Mouse (Mus musculus) MN1 (cell line): ENCODE results near the gene Nsmce3.

Experiments used
- DNase-seq: peaks from one replicate; pipeline ENCODE4 v3.0.0-alpha.2; 2016; ENCODE audit warnings: low spot score

Nsmce3 gene

DNA sequence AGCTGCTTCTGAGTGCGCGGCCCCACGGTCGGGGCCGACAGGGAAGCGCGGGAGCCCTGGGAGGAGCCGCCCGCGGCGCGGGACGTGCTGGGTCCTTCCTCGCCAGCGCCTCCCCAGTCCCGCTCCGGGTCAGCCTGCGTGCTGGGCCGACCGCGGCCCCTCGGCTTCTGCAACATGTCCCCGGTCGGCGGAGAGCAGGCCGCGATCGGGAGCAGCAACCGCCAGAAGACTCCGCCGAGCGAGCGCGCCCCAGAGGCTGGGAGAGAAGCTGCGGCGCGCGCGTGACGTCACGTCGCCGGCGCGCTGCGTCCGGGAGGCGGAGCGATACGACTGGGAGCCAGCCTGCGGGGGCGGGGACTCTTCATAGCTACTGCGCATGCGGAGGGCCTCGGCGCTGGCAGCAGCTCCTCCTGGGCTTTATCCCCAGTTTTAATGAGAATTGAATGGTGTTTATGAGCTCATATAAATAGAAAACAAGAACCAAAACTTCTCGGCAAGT, at the start of gene Nsmce3:
Nsmce3 (minus strand) TSS at position 255 of the 499 bp plus-strand sequence.
- DNase-seq = peak; percentile 94

GRCm38 (mm10) chr7:64921189-64921588, 48.4 kb upstream of the Nsmce3 start:
- DNase-seq = no peak

DNA sequence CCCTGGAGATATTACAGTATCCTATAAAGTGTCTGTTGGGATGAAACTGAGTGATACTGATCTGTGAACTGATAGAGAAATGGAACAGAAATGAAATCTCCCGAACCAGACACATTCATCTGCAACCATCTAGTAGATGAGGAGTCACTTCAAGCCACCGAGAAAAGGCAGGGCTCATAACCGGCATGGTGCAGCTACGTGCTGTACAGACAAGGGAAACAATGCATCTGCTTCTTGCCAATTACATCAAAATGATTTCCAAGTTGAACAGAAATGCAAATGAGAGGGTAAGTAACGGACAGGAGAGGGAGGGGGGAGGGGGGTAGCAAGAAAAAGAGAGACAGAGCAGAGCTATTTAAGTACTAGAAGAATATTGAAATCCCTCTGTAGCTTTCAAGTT, 47.9 kb upstream of the Nsmce3 start:
- no peak for DNase-seq

- no peak for DNase-seq
Measured at GRCm38 (mm10) chr7:64916654-64917053, 43.9 kb upstream of the Nsmce3 start.

GRCm38 (mm10) chr7:64915121-64915520, 42.3 kb upstream of the Nsmce3 start:
- DNase-seq = no peak

- no peak for DNase-seq
Measured at GRCm38 (mm10) chr7:64911945-64912344, 39.1 kb upstream of the Nsmce3 start.

- no peak for DNase-seq
Measured at GRCm38 (mm10) chr7:64910208-64910607, 37.4 kb upstream of the Nsmce3 start.

GRCm38 (mm10) chr7:64906955-64907354, 34.2 kb upstream of the Nsmce3 start:
- DNase-seq = no peak

- no peak for DNase-seq
Measured at GRCm38 (mm10) chr7:64905506-64905905, 32.7 kb upstream of the Nsmce3 start.

GRCm38 (mm10) chr7:64900249-64900648, 27.5 kb upstream of the Nsmce3 start:
- DNase-seq = no peak

DNA sequence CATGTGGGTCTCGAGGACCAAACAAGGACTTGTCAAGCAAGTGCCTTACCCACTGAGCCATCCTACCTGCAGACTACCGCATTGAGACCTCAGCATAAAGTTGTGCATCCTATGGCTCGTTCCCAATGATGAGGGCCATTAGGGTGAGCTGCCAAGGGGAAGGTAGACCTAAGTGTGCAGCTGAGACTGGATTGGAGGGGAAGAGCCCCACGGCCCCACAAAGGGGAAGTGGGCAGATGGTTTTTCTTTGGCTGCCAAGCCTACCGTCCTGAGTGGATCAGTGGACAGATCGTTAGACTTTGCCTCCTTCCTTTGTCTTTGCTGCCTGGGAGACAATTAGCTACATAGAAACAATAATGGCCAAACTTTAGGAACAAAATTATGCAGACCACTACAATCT, 23.8 kb upstream of the Nsmce3 start:
- no peak for DNase-seq

DNA sequence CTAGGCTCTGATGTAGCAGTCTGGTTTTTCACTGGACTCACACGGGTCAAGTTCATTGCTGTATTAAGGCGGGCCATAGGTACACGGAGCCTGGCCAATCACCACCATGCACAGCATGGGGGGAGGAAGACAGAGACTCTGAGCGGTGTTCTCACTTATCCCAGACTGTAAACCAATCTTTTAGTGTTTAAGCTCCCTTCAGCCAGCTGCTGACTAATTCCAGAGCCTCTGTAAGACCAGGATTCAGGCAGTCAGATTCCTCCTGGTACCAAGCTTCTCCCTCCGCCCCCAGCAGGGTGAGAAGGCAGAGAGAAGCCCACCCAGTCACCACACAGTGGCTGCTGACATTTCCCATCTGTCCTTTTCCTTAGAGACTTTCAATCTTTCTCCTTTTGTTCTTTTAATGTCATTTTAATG, 22.9 kb upstream of the Nsmce3 start:
- DNase-seq = no peak

DNA sequence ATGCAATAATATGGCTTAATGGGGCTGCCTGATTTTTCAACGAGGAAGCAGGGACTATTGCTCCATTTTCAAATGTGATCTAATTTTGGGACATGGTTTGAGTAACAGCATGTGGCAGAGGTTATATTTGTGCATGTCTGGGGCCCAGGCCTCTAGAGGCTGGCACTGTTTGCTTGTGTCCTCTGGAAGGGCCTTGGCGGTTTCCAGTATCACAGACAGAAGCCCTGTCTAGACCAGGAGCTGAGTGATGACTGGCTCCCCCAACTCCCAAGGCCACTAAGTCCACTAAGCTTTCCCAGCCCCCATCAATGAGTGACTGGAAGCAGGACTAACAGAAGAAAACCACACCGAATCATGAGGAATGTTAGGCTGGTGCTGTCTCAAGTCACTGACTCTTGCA, 18.3 kb upstream of the Nsmce3 start:
- DNase-seq = no peak

GRCm38 (mm10) chr7:64889919-64890318, 17.1 kb upstream of the Nsmce3 start:
- DNase-seq = no peak

DNA sequence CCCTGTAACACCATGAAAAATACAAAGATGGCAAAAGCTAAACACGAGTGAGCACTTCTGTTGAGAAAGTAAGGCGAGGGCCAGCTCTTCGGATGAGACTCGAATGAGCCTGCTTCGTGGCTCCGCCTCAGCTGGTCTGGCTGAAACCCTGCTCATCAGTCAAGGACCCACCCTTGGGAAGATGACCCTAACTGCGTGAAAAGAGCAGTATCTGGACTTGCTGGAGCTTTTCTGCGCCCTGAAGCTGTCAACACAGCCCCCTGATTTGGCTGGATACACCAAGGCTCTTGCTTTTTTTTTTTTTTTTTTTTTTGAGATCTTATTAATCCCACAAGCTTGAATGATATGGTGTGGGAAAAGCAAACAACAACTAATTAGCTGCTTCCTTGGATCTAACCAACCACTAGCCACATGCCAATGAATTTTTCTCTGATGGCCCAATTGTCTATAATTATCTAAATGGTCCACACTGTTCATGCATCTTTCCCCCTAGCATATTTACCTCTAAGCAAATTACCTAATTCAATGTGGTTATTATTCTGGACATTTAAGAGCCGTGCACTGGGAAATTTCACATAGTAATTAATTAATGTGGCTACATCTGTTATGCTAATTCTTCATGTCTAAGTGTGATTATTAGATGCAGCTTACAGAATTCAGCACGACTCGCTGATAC, 11.5 kb upstream of the Nsmce3 start:
- no peak for DNase-seq

- DNase-seq = no peak
Measured at GRCm38 (mm10) chr7:64882243-64882642, 9.4 kb upstream of the Nsmce3 start.

DNA sequence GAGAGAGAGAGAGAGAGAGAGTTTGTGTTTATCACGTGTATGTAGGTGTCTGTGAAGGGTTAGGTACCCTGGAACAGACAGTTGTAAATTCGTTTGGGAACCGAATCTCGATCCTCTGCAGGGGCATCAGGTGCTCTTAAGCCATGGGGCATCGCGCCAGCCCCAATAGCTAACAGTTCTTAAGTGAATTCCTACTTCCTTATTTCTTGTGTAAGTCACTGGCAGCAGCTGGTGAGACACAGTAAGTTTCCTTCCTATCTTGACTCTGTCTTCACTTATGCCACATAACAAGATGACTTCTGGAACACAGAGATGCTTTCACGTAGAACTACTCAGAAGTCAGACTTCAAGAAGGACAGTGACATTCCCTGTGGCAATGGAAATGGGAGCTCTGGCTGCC, 8.6 kb upstream of the Nsmce3 start:
- no peak for DNase-seq

- no peak for DNase-seq
Measured at GRCm38 (mm10) chr7:64880415-64880814, 7.6 kb upstream of the Nsmce3 start.

DNA sequence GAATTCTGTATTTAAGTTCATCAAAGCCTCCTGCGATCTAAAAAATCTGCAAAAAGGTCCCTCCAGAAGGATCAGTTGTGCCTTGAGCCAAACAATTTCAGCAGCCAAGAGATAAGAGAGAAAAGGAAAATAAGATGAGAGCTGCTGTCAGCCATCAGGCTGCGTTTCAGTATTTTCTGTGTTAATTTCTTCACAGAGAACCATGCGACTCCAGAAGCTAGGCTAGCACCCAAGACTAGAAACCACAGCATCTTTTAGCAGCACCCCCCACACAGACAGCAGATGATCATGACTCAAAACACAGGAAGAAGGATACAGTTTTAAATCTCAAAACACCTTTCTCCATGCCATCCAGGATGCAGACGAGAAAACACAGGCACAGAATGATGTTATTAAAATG, 2.1 kb upstream of the Nsmce3 start:
- DNase-seq = no peak

GRCm38 (mm10) chr7:64873266-64873665, 469 bp upstream of the Nsmce3 start:
- DNase-seq = no peak

DNA sequence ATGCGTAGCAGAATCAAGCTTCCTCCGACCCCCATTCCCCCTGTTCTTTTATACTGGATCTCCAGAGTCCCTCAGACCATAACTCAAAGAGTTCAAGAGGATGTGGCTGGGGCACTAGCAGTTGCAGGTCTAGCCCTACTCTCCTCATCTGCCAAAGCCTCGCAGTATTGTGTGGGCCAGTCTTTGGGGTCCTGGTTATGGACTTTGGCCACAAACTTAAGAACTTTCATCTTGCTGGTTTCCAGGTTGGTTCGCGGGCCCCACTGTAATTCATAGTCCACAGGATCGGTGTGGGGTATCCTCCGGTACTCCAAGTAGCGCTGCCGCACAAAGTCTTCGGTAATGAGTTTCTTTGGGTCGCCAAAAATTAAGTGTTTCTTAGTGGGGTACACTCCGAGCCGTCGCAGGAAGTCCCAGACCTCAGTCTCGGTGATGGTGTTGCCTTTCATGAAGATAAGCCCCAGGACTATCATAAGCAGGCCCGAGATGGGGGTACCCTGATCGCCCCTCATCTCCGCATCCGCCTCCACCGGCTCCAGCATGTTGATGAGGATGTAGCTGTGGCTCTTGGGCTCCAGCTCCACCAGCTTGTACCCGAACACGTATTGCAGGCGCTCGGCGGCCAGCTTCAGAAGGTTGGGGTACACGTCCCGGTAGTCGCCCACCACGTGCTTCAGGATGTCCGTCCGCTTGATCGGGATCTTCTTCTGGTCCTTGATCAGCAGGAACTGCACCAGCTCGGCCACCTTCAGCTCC, 632 bp downstream of the Nsmce3 start:
- peak; percentile 7 for DNase-seq

GRCm38 (mm10) chr7:64869549-64870065, 3.2 kb downstream of the Nsmce3 start:
- DNase-seq = no peak

GRCm38 (mm10) chr7:64863538-64863937, 9.3 kb downstream of the Nsmce3 start:
- DNase-seq = no peak
